Mouse (Mus musculus) CH12.LX (cell line): Measurements from ENCODE around the gene Ramp1. TPM values are rescaled to one million over a fixed set of nuclear protein-coding genes. Genes with fewer than 3 reads are reported as not detected.

ENCODE experiments used
- DNase-seq: peaks from one replicate; pipeline ENCODE4 v3.0.0-alpha.2; 2013; ENCODE audit errors: extremely low read depth
- H3K27ac ChIP-seq: 2 replicates; pipeline ENCODE4 v1.5.1; 2012; ENCODE audit warnings: low read depth, mild to moderate bottlenecking, control low read depth, moderate library complexity; ENCODE audit not compliant: insufficient read depth
- H3K27me3 ChIP-seq: replicated peaks from 2 replicates; pipeline ENCODE3; 2012; ENCODE audit warnings: inconsistent platforms
- H3K36me3 ChIP-seq, 2 experiments: replicated peaks in 1 of 2; 2 replicates each; pipeline versions ENCODE3 to v1.6.1; 2012; ENCODE audit warnings: inconsistent platforms in 1 of 2, low read length in 1 of 2, mild to moderate bottlenecking in 1 of 2, mixed read lengths in 1 of 2, moderate library complexity in 1 of 2; ENCODE audit not compliant: control insufficient read depth in 1 of 2, insufficient read depth in 1 of 2
- H3K4me1 ChIP-seq, 2 experiments: 2 replicates each; pipeline ENCODE4 v1.6.1; 2012; ENCODE audit warnings: inconsistent platforms in 1 of 2, moderate library complexity in 1 of 2; ENCODE audit not compliant: insufficient read depth in 2 of 2, control insufficient read depth in 1 of 2
- H3K4me2 ChIP-seq: 2 replicates; pipeline ENCODE4 v1.6.1; 2012; ENCODE audit warnings: low read depth, mild to moderate bottlenecking, control low read depth; ENCODE audit not compliant: poor library complexity, insufficient read depth, severe bottlenecking
- H3K4me3 ChIP-seq, 3 experiments: fragments of 150-350 bp in 1 of 3; sonication (generic) in 1 of 3; replicated peaks in 1 of 3; 2 replicates each; pipeline versions ENCODE3 to v1.5.1; 2011 to 2012; ENCODE audit warnings: low read depth in 2 of 3, low read length in 2 of 3, mild to moderate bottlenecking in 2 of 3, moderate library complexity in 2 of 3, control low read depth in 1 of 3, improper control_type of control experiment in 1 of 3, inconsistent platforms in 1 of 3, mixed read lengths in 1 of 3; ENCODE audit not compliant: poor library complexity in 1 of 3
- H3K79me2 ChIP-seq: replicated peaks from 2 replicates; pipeline ENCODE4 v1.6.1; 2012; ENCODE audit warnings: mild to moderate bottlenecking, moderate library complexity; ENCODE audit not compliant: control insufficient read depth, poor library complexity, insufficient read depth, severe bottlenecking; ENCODE audit errors: extremely low read depth
- H3K9ac ChIP-seq: 2 replicates; pipeline ENCODE4 v1.6.1; 2012; ENCODE audit warnings: low read depth, mild to moderate bottlenecking, control low read depth, moderate library complexity; ENCODE audit not compliant: insufficient read depth
- H3K9me3 ChIP-seq: replicated peaks from 2 replicates; pipeline ENCODE3; 2012; ENCODE audit warnings: low read length, inconsistent platforms, mixed read lengths
- BHLHE40 ChIP-seq: IDR thresholded peaks from 2 replicates; pipeline ENCODE4 v1.6.1; 2011; ENCODE audit warnings: mild to moderate bottlenecking, low read depth, low read length, improper control_type of control experiment
- CHD1 ChIP-seq: IDR thresholded peaks from 2 replicates; pipeline ENCODE4 v1.6.1; 2012; ENCODE audit warnings: low read depth, low read length, improper control_type of control experiment, inconsistent platforms
- CTCF ChIP-seq, 2 experiments: IDR thresholded peaks in 1 of 2; conservative IDR thresholded peaks in 1 of 2; 2 replicates each; pipeline ENCODE4 v1.5.1; 2011 to 2012; ENCODE audit warnings: low read depth in 2 of 2, low read length in 2 of 2, improper control_type of control experiment in 1 of 2, inconsistent platforms in 1 of 2, mild to moderate bottlenecking in 1 of 2, moderate library complexity in 1 of 2
- ELF1 ChIP-seq: IDR thresholded peaks from 2 replicates; pipeline ENCODE4 v1.6.1; 2014; ENCODE audit warnings: low read depth, mild to moderate bottlenecking, inconsistent platforms, low read length, improper control_type of control experiment
- EP300 ChIP-seq: IDR thresholded peaks from 2 replicates; pipeline ENCODE4 v1.6.1; 2011; ENCODE audit warnings: low read length, improper control_type of control experiment
- IRF4 ChIP-seq: IDR thresholded peaks from 2 replicates; pipeline ENCODE4 v1.6.1; 2014; ENCODE audit warnings: low read depth, mild to moderate bottlenecking, inconsistent platforms, low read length, improper control_type of control experiment
- JUN ChIP-seq: IDR thresholded peaks from 2 replicates; pipeline ENCODE4 v1.6.1; 2011; ENCODE audit warnings: low read depth, mild to moderate bottlenecking, low read length, improper control_type of control experiment, moderate library complexity; ENCODE audit not compliant: insufficient read depth
- JUND ChIP-seq: conservative IDR thresholded peaks from 2 replicates; pipeline ENCODE4 v1.6.1; 2011; ENCODE audit warnings: low read depth, low read length, improper control_type of control experiment
- MAFK ChIP-seq: IDR thresholded peaks from 2 replicates; pipeline ENCODE4 v1.6.1; 2011; ENCODE audit warnings: low read length, improper control_type of control experiment; ENCODE audit not compliant: insufficient replicate concordance
- MAX ChIP-seq: IDR thresholded peaks from 2 replicates; pipeline ENCODE4 v1.6.1; 2011; ENCODE audit warnings: low read length, improper control_type of control experiment
- MAZ ChIP-seq: IDR thresholded peaks from 2 replicates; pipeline ENCODE4 v1.6.1; 2012; ENCODE audit warnings: low read depth, mild to moderate bottlenecking, inconsistent platforms, low read length, improper control_type of control experiment, moderate library complexity
- MEF2A ChIP-seq: IDR thresholded peaks from 2 replicates; pipeline ENCODE4 v1.6.1; 2014; ENCODE audit warnings: low read depth, mild to moderate bottlenecking, inconsistent platforms, low read length, improper control_type of control experiment, borderline replicate concordance
- MXI1 ChIP-seq: IDR thresholded peaks from 2 replicates; pipeline ENCODE4 v1.6.1; 2011; ENCODE audit warnings: mild to moderate bottlenecking, low read depth, low read length, improper control_type of control experiment
- MYC ChIP-seq: IDR thresholded peaks from 2 replicates; pipeline ENCODE4 v1.6.1; 2011; ENCODE audit warnings: low read depth, mild to moderate bottlenecking, improper control_type of control experiment, low read length
- NELFE ChIP-seq: IDR thresholded peaks from 2 replicates; pipeline ENCODE4 v1.6.1; 2011; ENCODE audit warnings: low read depth, low read length, improper control_type of control experiment
- NRF1 ChIP-seq: IDR thresholded peaks from 2 replicates; pipeline ENCODE4 v1.6.1; 2014; ENCODE audit warnings: low read depth, mild to moderate bottlenecking, inconsistent platforms, low read length, improper control_type of control experiment, moderate library complexity
- PAX5 ChIP-seq: IDR thresholded peaks from 2 replicates; pipeline ENCODE4 v1.6.1; 2012; ENCODE audit warnings: low read length, inconsistent platforms, mixed read lengths
- POLR2A ChIP-seq: IDR thresholded peaks from 2 replicates; pipeline ENCODE4 v1.6.1; 2011; ENCODE audit warnings: low read depth, mild to moderate bottlenecking, improper control_type of control experiment, low read length
- POLR2AphosphoS2 ChIP-seq: IDR thresholded peaks from 2 replicates; pipeline ENCODE4 v1.6.1; 2011; ENCODE audit warnings: low read depth, low read length, improper control_type of control experiment
- RAD21 ChIP-seq: IDR thresholded peaks from 2 replicates; pipeline ENCODE4 v1.6.1; 2011; ENCODE audit warnings: low read depth, mild to moderate bottlenecking, low read length, improper control_type of control experiment, moderate library complexity
- RCOR1 ChIP-seq: conservative IDR thresholded peaks from 2 replicates; pipeline ENCODE4 v1.6.1; 2012; ENCODE audit warnings: low read depth, mild to moderate bottlenecking, inconsistent platforms, low read length, improper control_type of control experiment
- SIN3A ChIP-seq: IDR thresholded peaks from 2 replicates; pipeline ENCODE4 v1.6.1; 2012; ENCODE audit warnings: low read length, improper control_type of control experiment, inconsistent platforms
- SMC3 ChIP-seq: IDR thresholded peaks from 2 replicates; pipeline ENCODE4 v1.6.1; 2011; ENCODE audit warnings: low read depth, low read length, improper control_type of control experiment
- TBP ChIP-seq: conservative IDR thresholded peaks from 2 replicates; pipeline ENCODE4 v1.6.1; 2011; ENCODE audit warnings: low read depth, low read length, improper control_type of control experiment
- UBTF ChIP-seq: IDR thresholded peaks from 2 replicates; pipeline ENCODE4 v1.6.1; 2012; ENCODE audit warnings: low read depth, mild to moderate bottlenecking, inconsistent platforms, low read length, improper control_type of control experiment, moderate library complexity
- USF2 ChIP-seq: conservative IDR thresholded peaks from 2 replicates; pipeline ENCODE4 v1.6.1; 2011; ENCODE audit warnings: low read depth, low read length, improper control_type of control experiment
- ZC3H11A ChIP-seq: IDR thresholded peaks from 2 replicates; pipeline ENCODE4 v1.6.1; 2012; ENCODE audit warnings: low read depth, mild to moderate bottlenecking, inconsistent platforms, low read length, improper control_type of control experiment
- ZKSCAN1 ChIP-seq: IDR thresholded peaks from 2 replicates; pipeline ENCODE4 v1.6.1; 2012; ENCODE audit warnings: low read depth, inconsistent platforms, low read length, improper control_type of control experiment, borderline replicate concordance
- ZMIZ1 ChIP-seq: IDR thresholded peaks from 2 replicates; pipeline ENCODE4 v1.6.1; 2012; ENCODE audit warnings: low read depth, mild to moderate bottlenecking, inconsistent platforms, low read length, improper control_type of control experiment
- dilution Hi-C: fragments of 300-500 bp; cut with MboI; formaldehyde crosslinking; loops from 2 replicates; pipeline ENCODE4 v1.14.3; 2020; ENCODE audit warnings: low sequenced_read_pairs; ENCODE audit not compliant: extremely low pct_unique_long_range_greater_than_20kb, extremely low pct_ligation_motif_present
- in situ Hi-C: fragments of 300-500 bp; cut with MboI; formaldehyde crosslinking; loops from 3 replicates; pipeline ENCODE4 v1.14.3; 2019; ENCODE audit warnings: low sequenced_read_pairs, low pct_ligation_motif_present, low pct_unique_long_range_greater_than_20kb, mixed read lengths
- polyA plus RNA-seq: library from polyadenylated mRNA; unstranded; fragments of >175 nt; gene quantifications from 2 replicates; pipeline ENCODE4 v1.2.1, GENCODE M21; 2012; ENCODE audit warnings: low read depth; ENCODE audit not compliant: insufficient read length
- total RNA-seq, 2 experiments: library from RNA; depleted of rRNA; stranded (reverse); fragments of 300-350 nt in 1 of 2; fragments of >200 nt in 1 of 2; gene quantifications; 2 replicates each; pipeline ENCODE4 v1.2.3; 2012 to 2014

The Ramp1 gene
- total and polyA plus RNA-seq, 3 experiments: not detected

DNA sequence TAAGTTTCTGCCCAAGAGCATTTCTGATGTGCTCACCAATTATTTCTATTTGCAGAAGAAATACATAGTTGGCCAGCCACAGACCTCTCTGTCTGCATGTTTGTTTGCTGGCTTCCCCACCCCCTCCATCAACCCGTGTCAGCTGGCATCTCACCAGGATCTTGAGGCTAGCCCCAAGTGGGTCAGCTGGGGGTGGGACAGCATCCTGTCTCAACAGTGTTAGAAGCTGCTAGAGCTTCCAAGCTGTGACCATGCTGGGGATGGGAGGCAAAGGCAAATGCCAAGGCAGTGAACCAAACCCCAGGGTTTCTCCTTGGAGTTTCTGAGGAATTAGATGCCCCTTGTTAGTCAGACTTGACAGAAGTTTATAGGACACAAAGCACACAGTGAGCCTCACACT, 36.4 kb downstream of the Ramp1 start:
- peak overlapping the region; percentile 11; the same call in 1 of the 2 replicates for H3K4me2 ChIP-seq
- no peaks in the 10 kb centered on the region for H3K27me3 ChIP-seq
- peak; percentile 39 for DNase-seq
- no peaks in the 10 kb centered on the region for H3K9me3 ChIP-seq
- no peaks in the 10 kb centered on the region for H3K79me2 ChIP-seq
- H3K9ac ChIP-seq: no peak overlapping the region
- in situ Hi-C loops: loop anchor here (5.0 kb wide), 1 partner anchor 34 kb away; no protein-coding TSS in a partner anchor
- H3K4me1 ChIP-seq: peaks cover 12 to 44% of the 10 kb centered on the region in 2 experiments; a peak in 3 of 4 replicates
- TF ChIP-seq MYC: no peak
- TF ChIP-seq JUN: no peak
- no peak for TF ChIP-seq RCOR1
- TF ChIP-seq IRF4: no peak
- TF ChIP-seq RAD21: no peak
- no peak for TF ChIP-seq NRF1
- no peak for TF ChIP-seq NELFE
- no peak for TF ChIP-seq MAFK
- no peak for TF ChIP-seq POLR2AphosphoS2
- no peak for TF ChIP-seq TBP
- no peak for TF ChIP-seq UBTF
- TF ChIP-seq JUND: no peak
- TF ChIP-seq ZC3H11A: no peak
- TF ChIP-seq PAX5: no peak
- no peak for TF ChIP-seq ELF1
- H3K4me3 ChIP-seq: no peak overlapping the region
- H3K36me3 ChIP-seq: no peaks in the 10 kb centered on the region
- H3K27ac ChIP-seq: no peak overlapping the region
- dilution Hi-C loops: no loop called here

DNA sequence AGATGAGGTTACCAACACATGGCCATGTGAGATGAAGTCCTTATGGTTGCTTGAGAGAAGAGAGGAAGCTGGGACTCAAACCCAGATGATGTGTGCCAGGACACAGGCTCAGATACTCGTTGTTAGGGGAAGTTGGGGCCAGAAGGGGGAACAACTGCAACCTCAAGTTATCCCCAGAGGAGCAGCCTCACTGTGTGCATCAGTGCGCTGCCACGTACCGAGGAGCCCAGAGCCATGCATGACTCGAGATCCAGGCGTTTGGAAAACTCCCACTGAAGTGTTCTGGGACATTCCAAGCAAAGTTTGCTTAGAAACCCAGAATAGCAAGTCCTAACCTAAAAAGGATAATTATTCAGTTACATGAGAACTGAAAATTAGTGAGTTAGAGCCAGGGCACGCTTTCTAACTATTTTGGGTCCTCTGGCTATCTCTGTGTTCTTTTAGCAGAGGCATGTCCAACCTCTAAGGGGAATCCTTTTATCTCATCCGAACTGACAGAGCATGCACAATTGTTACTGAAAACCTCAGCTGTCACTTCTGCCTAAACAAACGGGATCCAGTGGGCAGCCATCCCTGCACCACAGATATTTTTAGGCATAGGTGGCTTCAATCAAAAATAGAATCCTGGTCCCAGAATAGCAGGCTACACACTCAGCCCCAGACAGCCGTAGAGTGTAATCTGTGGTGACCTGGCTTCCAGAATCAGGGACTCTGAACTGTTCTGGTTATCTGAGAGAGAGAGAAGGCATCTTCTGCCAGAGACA, 37.1 kb downstream of the Ramp1 start:
- Histone ChIP-seq H3K9me3 (no peaks in the 10 kb centered on the region), H3K27ac (no peak overlapping the region), H3K79me2 (no peaks in the 10 kb centered on the region), H3K4me1 (peaks cover 12 to 42% of the 10 kb centered on the region in 2 experiments; a peak in 3 of 4 replicates), H3K4me2 (peak overlapping the region; percentile 69), H3K9ac (no peak overlapping the region), H3K36me3 (no peaks in the 10 kb centered on the region), H3K4me3 (no peak overlapping the region), H3K27me3 (no peaks in the 10 kb centered on the region)
- in situ Hi-C loops: loop anchor here (5.0 kb wide), 1 partner anchor 34 kb away; no protein-coding TSS in a partner anchor
- dilution Hi-C loops: no loop called here
- peak; percentile 93 for DNase-seq
- TF ChIP-seq UBTF (no peak), SIN3A (no peak), NELFE (no peak), ZC3H11A (no peak), CTCF (conservative IDR thresholded peaks at IDR 0.05 in 1 of 2, IDR thresholded peaks at IDR 0.05 in 1 of 2; ENCODE audit: low read depth in 2 of 2, low read length in 2 of 2) (no peak), ZKSCAN1 (peak; percentile 80), POLR2A (no peak), SMC3 (no peak), MAFK (no peak), NRF1 (no peak), ZMIZ1 (no peak), BHLHE40 (no peak; the same call in none of the 2 replicates), MAX (0 out of 2 replicates have a peak, but pooled peaks have one; percentile 36), MXI1 (no peak), TBP (no peak), PAX5 (no peak), ELF1 (no peak; the same call in 1 of the 2 replicates), RCOR1 (no peak), MAZ (no peak), MEF2A (peak; percentile 81), POLR2AphosphoS2 (no peak), EP300 (no peak; the same call in none of the 2 replicates), CHD1 (no peak), IRF4 (peak; percentile 67), RAD21 (no peak), USF2 (no peak), MYC (0 out of 2 replicates have a peak, but pooled peaks have one; percentile 20)
